Mouse (Mus musculus) left cerebral cortex, postnatal 36 days (tissue): ENCODE results near the gene Rnf144a. TPM values are rescaled to one million over a fixed set of nuclear protein-coding genes. Genes with fewer than 3 reads are reported as not detected.
"Not testable (repeated sequence)": the region's sequence is repeated elsewhere in the genome, so short reads cannot be mapped to it uniquely, and the experiment has no call there.

Experiments
- DNase-seq, 2 experiments: peaks; one replicate each; pipeline ENCODE4 v3.0.0; 2021 to 2022; ENCODE audit warnings: low spot score in 2 of 2, mixed read lengths in 1 of 2
- intact Hi-C: fragments of 180-260 bp; cut with DNase I; formaldehyde crosslinking; loops from one replicate; pipeline ENCODE4 v1.15.1; 2025
- total RNA-seq, 2 experiments: library from RNA; stranded (reverse); gene quantifications; 2 replicates each; pipeline ENCODE4 v1.2.3; 2021

Rnf144a gene
- 10 to 100 TPM; 31.7 to 31.9 TPM for total RNA-seq

DNA sequence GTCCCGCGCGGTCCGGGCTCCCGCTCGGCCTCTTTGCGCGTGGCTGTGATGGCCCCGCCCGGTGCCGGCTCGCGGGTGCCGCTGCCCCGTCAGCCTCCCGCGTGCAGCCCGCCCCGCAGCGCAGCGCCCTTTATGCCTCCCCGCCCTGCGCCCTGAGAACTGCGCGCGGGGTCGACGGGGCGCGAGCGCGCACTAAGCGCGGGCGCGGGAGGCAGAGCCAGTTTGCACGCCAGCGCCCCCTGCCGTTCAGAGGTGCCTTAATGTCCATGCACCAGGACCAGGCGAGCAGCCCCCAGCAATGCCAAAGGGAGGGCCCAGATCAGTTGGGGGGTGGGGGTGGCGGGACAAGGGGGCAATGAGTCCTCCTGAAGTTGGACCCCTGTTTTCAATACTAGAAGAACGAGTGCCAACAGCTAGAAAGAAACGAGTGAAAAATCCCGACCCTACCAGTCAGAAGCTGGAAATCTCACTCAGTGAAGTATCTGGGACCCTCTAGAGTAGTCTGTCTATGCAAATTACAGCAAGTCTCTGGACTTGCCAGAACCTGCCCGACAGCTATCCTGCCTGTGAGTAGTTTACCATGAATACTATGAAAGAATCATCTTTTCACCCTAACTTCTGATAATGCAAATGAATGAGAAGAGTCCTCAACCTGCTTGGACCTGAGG is at the start of gene Rnf144a:
Gene Rnf144a, minus strand, starts transcription at position 151 of the 668 bp plus-strand sequence.
- intact Hi-C loops = loop anchor here (2.0 to 5.0 kb wide), 2 partner anchors 38 to 102 kb away; no protein-coding TSS in a partner anchor
- peak; percentile 90 to 91 for DNase-seq

DNA sequence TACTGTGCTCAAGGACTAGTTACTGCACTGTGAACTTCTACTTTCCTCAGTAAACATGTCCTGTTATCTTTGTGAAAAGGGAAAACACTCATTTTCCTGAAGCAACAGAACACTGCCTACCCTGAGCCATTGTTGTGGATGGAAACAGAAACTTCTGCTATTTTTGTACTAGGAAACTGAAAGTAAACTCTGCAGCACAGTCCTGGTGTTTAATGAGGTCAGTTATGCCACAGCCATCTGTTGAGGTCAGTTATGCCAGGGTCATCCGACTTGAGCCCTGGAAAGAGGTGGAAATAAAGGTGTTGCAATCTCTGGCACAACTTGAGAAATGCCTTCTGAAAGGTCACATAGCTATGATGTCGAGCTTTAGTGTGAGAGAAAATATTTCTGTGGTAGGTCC is 45.0 kb upstream of the Rnf144a start:
- intact Hi-C loops = no loop called here
- no peak for DNase-seq

DNA sequence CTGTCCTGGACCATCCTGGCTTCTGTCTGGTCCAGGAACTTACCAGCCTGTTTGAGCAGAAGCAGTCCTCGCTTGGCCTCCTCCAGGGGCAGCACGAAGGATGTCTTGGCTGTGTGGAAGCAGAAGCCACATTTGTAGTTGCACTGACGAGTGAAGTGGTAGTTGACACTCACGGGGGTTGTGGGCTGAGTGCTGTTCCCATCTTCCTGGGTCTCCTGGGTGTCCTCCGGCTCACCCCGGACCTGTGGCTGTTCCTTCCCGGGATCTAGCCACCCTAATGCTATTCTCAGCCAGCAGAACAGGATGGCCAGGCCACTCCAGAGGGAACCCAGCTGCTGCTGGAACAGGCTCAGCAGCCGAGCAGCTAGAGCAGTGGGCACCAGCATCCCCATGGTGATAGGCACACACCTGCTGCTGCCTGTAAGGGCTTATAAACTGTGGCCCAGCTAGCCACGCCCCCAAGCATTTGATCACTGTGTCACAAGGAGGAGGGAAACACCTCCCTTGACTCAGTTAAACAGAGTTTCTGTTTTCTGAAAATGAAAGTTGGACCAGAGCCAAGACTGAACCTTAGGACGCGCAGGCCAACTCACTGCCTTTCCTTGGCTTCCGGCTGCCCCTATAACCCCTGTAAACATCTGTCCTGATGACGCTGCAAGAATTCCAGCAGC is 41.1 kb upstream of the Rnf144a start, which contains the start of gene Rsad2:
Gene Rsad2, minus strand, starts transcription at position 425 of the 671 bp plus-strand sequence.
- peak; percentile 13 to 14 for DNase-seq
- intact Hi-C loops = no loop called here

DNA sequence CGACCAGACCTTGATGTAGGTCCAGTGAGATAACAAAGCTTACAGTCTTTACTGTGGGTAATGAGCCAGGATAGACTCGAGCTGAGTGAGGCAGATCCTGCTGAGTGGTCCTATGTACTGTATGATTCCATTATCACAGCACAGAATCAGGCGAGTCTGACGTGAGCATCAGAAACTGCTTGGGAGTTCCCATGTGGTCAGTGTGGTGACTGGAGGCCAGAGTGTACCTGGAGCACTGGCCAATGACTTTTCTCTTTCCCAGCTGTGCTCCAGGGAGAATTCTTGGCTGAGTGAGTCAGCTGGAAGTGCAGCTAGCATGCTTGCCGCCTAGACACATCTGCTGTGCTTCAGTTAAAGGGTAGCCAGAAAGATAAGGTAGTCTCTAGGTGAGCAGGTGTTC is 39.6 kb upstream of the Rnf144a start:
- no peak for DNase-seq
- intact Hi-C loops = no loop called here

DNA sequence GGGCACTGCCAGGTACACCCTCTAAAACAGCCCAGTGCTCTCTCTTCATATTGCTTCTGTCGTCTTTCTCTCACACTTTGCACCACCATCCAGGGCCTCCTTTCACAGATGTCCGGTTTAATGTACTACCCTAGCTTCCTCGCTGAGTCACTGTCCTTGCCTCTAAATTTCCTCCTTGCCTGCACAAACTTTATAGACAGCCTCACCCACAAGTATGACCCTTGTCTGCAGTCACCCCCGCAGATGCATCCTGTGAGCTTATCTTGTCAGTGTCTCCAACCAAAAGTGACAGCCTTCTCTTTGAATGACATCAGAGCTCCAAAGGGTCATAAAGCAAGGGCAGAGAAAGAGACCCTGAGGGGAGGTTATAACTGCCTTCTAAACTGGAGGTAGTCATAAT is 37.9 kb upstream of the Rnf144a start:
- DNase-seq = no peak
- intact Hi-C loops = no loop called here

DNA sequence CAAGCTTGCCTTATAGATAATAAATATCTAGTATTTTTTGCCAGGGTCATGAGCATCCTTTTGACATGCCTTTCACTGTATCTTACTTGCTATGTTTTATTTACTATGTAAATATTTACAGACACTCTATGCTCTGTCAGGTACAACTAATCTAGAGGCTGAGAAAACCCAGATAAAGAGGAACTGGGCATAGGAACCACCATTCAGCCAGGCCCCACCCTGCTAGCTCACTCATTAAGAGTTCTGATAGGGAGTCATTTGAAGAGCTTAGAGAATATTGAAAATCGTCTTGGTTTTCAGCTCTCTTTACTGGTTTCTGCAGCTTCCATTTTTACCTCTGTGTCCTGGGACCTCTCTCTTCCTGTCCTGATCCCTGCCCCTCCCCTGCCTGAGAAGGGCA is 36.1 kb upstream of the Rnf144a start:
- DNase-seq = no peak
- intact Hi-C loops = no loop called here

DNA sequence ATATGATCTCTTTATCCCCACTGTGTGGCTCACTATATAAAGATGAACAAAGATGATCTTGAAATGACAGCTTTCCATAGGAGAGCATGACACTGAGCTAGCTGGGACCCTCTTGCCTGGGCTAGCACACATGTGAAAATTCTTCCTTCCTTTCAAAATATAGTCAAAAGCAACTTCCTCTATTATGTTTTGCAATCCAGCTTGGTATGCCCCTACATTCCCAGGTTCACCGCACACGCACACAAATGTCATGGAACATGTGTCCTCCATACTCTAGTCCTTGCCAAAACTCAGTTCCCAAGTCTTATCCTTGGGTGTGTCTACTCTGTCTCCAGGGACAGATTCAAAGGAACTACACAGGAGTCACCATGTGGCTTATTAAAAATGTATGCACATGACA is 34.4 kb upstream of the Rnf144a start:
- no peak for DNase-seq
- intact Hi-C loops = no loop called here

DNA sequence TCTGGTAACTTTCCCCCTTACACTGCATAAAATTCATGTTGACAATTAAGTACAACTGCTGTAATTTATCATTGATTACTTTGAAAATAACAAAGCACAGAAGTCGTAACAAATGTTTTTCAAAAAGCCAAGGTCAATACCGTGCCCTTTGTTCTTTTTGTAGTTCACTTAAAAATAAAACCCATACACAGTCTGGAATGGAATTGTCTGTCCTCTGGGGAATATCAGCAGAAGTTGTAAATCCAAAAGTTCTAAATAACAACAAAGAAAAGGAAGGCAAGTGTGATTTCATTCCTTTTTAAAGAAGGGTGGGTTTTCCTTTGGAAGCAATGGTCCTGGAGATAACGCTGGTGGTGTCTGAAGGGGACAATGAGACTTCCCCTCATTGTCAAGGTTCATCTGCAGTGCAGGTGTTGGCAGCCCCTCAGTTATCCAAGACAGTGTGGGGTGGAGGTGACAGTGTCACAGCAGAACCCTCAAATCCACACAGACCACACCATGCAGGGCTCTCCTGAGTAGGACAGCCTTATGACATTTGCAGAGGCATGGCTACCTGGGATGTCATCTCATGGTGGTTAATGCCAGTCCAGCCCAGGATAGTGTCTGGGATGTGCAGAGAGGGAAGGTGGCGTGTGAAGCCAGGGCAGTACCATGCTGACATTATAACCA is 31.5 kb upstream of the Rnf144a start:
- no peak for DNase-seq
- intact Hi-C loops = no loop called here

DNA sequence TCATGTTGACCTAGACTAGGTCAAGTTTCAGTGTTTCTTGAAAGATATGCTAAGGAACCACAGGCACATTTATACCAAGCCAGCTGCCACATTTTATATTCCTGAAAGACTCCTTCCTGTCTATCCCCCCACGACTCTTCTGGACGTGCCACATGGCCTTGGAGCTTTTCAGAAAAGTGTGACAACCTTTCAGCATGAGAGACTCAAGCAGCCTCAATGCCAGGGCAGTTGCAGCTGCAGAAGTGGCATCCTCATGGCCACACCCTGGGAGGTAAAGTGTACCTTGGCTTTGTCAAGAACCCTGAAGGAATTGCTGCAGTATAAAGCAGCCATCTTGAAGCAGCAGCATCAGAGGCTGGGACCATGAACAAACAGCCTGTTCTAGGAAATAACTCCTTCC is 29.5 kb upstream of the Rnf144a start:
- DNase-seq = no peak
- intact Hi-C loops = no loop called here

DNA sequence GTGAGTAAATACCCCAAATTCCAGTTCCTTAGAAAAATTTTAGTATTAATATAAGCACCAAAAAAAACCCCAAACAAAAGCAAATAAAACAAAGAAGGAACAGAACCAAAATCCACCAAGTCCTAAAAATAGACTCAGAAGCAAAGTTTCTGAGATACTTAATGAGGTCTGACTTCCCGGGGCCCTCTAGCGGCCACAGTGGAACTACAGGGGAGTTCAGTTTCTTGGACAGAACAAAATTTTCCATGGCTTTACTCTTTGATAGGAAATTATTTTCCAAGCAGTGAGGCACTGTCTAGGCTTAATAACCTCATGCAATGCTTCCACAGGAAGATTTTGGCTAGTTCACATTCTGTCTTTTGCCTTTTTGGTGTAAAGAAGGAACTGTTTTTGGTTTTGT is 29.0 kb upstream of the Rnf144a start:
- intact Hi-C loops = no loop called here
- peak; percentile 55 to 63 for DNase-seq

DNA sequence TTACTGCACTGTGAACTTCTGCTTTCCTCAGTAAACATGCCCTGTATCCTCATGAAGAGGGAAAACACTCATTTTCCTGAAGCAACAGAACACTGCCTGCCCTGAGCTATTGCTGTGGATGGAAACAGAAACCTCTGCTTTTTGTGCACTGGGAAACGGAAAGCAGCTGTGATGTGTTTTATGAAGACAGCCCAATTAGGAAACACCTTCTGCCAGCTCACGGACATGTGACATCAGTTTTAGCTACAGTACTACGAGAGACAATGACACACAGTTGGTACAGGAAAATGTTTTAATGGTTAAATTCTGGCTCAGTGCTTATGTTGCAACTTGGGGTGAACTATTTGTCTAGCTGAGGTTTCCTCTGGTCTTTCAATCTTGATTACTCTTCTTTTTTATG is 24.3 kb upstream of the Rnf144a start:
- no peak for DNase-seq
- intact Hi-C loops = no loop called here

DNA sequence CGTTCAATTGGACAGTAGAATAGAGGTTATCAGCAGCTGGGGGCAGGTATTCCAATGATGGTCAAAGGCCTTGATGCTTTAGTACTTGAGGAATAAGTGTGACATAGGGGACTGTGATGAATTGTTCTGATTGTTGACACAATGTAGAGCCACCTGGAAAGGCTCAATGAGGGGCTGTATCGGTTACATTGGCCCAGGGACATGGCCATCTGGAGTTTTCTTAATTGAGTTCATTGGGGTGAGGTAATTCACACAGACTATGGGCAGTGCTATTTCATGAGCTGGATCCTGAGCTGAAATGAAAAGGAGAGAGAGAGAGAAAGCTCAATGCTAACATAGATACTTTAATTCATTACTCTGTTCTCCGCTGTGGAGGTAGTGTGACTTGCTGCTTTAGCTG is 22.9 kb upstream of the Rnf144a start:
- intact Hi-C loops = no loop called here
- DNase-seq = no peak

DNA sequence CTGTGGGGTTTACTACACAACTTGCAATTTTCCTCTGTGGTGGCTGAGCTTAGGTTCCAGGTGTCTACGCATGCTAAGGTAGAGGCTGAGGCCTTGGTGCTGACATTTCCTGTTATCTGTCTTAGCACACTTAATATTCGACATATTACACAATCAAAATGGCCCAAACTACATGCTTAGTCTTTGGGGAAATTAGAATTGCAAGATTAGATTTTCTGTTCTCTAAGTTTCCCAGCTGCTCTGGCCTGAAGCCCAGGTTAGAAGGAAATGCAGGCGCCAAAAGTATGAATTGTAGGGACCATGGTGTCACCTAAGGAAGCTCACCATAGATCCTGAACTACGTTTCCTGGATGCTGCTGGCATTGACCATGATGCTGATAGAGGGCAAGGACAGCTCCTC is 21.3 kb upstream of the Rnf144a start:
- no peak for DNase-seq
- intact Hi-C loops = no loop called here

DNA sequence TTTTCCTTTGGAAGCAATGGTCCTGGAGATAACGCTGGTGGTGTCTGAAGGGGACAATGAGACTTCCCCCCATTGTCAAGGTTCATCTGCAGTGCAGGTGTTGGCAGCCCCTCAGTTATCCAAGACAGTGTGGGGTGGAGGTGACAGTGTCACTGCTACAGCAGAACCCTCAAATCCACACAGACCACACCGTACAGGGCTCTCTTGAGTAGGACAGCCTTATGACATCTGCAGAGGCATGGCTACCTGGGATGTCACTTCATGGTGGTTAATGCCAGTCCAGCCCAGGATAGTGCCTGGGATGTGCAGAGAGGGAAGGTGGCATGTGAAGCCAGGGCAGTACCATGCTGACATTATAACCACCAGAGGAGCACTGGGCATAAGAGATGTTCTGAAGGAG is 13.7 kb upstream of the Rnf144a start:
- intact Hi-C loops, DNase-seq: not testable (repeated sequence)

DNA sequence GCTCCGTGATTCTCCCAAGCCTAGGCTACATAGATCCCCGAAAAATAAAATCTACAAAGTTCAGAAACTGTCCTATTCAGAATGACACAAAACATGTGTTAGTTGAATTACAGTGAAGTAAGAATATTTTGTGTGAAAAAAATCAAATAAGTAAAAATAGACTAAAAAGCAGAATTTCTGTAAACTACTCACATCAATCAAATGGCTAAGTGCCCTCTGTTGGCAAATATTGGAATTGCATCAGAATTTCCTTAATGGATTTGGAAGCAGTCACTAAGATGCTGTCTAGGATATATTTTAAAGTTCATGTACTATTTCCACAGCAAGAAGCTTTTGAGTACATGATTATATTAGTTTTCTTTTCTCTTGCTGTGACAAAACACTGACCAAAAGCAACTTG is 9.8 kb upstream of the Rnf144a start:
- DNase-seq = no peak
- intact Hi-C loops = no loop called here

DNA sequence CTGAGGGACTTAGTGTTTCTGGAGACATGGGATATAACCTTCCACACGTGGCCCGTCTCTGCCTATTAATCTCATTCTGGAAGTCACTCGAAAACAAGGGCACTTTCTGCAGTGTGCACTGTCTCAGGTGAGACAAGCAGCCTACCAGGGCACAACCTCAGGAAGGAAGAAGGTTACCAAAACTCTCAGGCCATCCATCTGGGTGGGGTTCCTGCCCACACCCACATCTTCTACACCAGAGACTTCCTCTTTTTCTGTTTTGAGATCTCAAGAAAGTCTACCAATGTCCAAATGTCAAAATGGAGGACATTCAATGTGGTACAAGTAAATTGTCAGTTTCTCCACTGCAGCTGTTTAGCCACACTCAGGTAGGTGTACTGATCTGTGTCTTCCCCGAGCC is 3.3 kb upstream of the Rnf144a start:
- intact Hi-C loops = loop anchor here (5.0 kb wide), 1 partner anchor 41 kb away; no protein-coding TSS in a partner anchor
- DNase-seq = no peak

DNA sequence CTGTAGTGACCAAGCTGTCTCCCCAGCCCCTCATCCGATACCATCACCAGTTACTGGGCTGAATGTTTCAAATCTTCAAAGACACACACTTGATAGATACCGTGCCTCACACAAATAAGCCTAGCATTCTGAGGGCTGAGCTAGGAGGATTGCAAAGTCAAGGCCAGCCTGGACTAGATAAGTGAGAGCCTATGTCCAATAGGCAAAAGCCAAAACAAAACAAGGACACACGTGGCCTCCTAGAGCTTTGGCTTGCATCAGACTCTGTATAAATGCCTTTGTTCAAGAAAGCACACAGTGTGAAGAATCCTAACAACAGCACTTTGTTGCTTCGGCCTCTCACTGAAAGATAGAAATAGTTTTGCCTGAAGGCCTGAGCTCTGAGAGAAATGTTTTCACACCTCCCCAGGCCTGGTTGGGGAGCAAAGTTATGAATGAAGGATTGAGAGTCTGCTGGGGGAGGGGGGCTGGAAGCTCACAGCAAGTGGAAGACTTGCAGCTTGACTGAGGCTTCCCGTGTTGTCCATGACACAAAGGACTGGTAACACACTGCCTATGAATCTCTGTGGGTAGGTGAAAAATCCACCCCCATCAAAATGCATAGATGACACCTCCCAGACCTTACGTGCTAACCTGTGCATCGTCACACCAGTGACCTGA is 1.7 kb upstream of the Rnf144a start:
- intact Hi-C loops = loop anchor here (5.0 kb wide), 1 partner anchor 39 kb away; no protein-coding TSS in a partner anchor
- DNase-seq = no peak

DNA sequence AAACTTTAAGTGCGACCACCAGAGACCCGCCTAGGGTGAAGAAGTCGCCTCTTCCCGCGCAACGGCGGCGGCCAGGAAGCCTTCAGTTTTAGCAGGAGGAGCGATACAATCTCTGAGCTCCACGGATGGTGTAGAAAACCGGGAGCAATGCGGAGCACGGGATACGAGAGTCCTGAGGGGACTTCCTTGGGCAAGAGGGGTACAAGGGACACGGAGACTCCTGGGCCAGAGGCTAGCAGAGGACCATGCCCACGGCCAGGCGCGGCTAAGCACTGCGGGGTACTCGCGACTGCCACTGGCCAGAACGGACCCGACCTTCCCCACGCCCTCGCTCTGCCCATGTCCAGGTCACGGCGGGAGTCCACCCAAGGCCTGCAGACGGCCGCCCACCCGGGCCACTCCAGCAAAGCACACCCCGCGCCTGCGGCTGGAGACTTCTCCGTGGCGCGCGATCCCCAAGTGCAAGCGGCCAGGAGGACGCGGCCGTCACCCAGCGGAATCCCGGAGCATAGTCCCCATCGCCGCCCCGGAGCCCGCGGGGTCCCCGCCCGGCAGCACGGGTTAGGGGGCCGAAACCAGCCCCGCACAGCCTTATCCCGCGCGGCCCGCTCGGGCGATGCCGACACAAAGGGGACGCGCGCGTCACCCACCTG is 477 bp downstream of the Rnf144a start:
- intact Hi-C loops = loop anchor here (2.0 to 5.0 kb wide), 2 partner anchors 37 to 102 kb away; no protein-coding TSS in a partner anchor
- no peak for DNase-seq

DNA sequence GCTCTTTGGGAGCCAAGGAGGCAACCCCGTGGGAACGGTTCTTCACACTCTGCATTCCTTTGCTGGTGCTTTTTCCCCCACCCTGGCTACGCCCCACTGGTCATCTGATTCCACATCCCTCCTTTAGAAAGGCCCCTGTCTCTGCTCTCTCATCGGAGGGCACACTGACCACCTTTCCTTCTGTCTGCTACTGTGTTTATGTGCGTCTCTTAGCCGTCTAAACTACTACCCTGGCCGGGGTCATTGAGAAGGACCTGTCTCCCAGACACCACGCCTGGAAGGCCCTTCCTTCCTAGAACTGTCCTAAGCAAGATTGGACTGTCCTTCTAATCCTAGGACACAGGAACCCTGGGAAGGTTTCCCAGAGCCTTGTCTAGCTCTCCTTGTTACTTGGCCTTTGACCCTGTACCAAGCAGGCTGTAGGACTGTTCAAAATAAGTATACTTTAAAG is 1.1 kb downstream of the Rnf144a start:
- intact Hi-C loops = loop anchor here (2.0 kb wide), 1 partner anchor 101 kb away; no protein-coding TSS in a partner anchor
- no peak for DNase-seq

DNA sequence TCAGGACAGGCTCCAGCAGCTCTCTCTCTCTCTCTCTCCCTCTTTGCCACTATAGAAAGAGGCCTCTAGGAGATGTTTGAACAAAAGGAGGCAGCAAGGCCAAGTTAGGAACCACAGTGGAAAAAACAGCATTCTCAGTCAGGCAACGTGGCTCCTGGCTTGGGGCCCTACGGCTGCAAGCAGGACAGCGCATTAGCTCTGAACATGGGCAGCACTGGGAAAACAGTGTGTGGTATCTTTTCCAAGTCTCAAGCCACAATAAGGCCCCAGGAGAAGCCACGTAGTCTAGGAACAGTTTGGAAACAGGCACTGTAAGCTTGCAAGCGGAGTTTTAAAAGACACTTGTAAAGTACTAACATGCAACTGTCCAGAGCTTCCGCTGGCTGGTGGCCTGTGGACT is 2.3 kb downstream of the Rnf144a start:
- intact Hi-C loops = no loop called here
- no peak for DNase-seq
